Mouse (Mus musculus) heart, postnatal 0 days (tissue): Measurements from ENCODE around the gene Gm44511.

Experiments used
- CTCF ChIP-seq: IDR thresholded peaks from 2 replicates; pipeline ENCODE4 v1.5.1; 2016; ENCODE audit warnings: antibody characterized with exemption, control low read depth, low read depth
- EP300 ChIP-seq: IDR thresholded peaks from 2 replicates; pipeline ENCODE4 v1.6.1; 2016; ENCODE audit warnings: antibody characterized with exemption, low read depth

DNA sequence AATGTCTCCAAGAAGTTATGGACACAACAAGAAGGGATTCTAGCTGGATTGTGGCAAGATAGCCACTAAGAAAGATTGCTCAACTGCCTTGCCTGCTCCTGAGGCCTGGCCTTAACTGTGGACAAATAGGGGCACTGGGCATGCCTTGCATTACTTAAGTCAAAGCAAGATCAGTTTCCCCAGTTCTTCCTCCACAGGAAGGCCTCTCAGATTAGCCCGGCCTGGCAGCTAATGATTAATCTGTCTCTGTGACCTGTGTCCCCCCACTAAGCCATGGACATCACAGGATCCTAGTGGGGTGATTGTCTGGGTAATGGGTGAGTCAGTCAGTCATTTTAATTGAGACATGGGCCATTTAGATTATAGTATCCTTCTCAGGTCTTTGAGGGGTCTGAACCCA lies 29.4 kb upstream of the Gm44511 start:
- TF ChIP-seq CTCF (no peak), EP300 (no peak)
